Mouse (Mus musculus) olfactory bulb, adult 2 months (tissue): ENCODE measurements at regions not wholly inside any gene's neighbourhood (a gene's known extent, or its start where the extent isn't known, plus 50 kb on each side); places are given as distances from the start of the nearest gene placed in this dataset.

Experiments
- CTCF ChIP-seq: fragments of 200-500 bp; IDR thresholded peaks from 2 replicates; pipeline ENCODE4 v1.5.1; 2012; ENCODE audit warnings: low read depth, mild to moderate bottlenecking, low read length, moderate library complexity; ENCODE audit not compliant: insufficient read depth
- POLR2A ChIP-seq: fragments of 200-500 bp; IDR thresholded peaks from 2 replicates; pipeline ENCODE4 v1.6.1; 2012; ENCODE audit warnings: mild to moderate bottlenecking, low read depth, low read length, moderate library complexity; ENCODE audit not compliant: insufficient read depth

DNA sequence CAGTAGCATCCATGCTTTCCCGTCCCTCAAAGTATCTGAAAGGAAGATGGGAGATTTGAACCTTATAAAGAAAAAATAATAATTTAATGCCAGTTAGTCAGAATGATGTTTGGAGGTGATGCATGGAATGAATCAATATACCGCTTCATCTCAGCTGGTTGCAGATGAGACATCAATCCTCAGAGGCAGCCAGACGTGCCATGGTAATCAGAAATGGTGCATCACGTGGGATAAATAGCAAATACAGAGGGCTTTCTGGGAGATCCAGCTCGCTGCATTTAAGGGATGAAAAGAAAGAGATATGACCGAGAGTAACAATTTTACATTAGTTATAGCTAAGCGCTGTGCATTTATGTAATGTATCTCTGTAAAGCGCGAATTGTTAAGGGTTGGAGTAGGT is 77.1 kb downstream of the Csl start:
- no peak for TF ChIP-seq CTCF
- TF ChIP-seq POLR2A: no peak
